Mouse (Mus musculus) right cerebral cortex, adult 2 months (tissue): Measurements from ENCODE around the gene Gins2.

Source experiments
- DNase-seq, 2 experiments: peaks; one replicate each; pipeline ENCODE4 v3.0.0; 2021 to 2022; ENCODE audit warnings: low spot score in 2 of 2

The Gins2 gene

GRCm38 (mm10) chr8:120530954-120531656 is 58.0 kb downstream of the Gins2 start:
- DNase-seq: no peak

DNA sequence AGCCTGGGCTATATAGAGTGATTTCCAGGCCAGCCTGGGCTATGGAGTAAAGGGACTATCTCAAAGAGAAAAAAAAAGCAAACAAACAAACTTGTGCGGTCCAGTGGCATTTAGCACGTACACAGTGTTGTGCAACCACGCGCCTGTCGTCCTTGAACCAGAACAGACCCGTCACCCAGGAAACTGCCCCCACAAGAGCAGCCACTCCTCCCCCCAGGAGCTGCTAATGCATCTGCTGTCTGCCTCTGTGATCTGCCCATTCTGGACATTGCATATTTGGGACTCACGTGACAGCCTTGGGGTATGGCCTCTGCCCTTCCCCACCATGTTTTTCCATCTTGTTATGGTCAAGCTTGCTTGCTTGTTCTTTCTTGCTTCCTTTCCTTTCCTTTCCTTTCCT is 59.9 kb downstream of the Gins2 start:
- no peak for DNase-seq
